Mouse (Mus musculus): Measurements from ENCODE around the gene Tmem41a. TPM values are rescaled to one million over a fixed set of nuclear protein-coding genes. Genes with fewer than 3 reads are reported as not detected.
"Not testable (repeated sequence)": the region's sequence is repeated elsewhere in the genome, so short reads cannot be mapped to it uniquely, and the experiment has no call there.

Tmem41a gene
- 26.8 and 27.9 TPM in 2 replicates for polyA plus RNA-seq (2014; fragmentation: Nextera tagmentation; extraction: Ambion mirVana)

DNA sequence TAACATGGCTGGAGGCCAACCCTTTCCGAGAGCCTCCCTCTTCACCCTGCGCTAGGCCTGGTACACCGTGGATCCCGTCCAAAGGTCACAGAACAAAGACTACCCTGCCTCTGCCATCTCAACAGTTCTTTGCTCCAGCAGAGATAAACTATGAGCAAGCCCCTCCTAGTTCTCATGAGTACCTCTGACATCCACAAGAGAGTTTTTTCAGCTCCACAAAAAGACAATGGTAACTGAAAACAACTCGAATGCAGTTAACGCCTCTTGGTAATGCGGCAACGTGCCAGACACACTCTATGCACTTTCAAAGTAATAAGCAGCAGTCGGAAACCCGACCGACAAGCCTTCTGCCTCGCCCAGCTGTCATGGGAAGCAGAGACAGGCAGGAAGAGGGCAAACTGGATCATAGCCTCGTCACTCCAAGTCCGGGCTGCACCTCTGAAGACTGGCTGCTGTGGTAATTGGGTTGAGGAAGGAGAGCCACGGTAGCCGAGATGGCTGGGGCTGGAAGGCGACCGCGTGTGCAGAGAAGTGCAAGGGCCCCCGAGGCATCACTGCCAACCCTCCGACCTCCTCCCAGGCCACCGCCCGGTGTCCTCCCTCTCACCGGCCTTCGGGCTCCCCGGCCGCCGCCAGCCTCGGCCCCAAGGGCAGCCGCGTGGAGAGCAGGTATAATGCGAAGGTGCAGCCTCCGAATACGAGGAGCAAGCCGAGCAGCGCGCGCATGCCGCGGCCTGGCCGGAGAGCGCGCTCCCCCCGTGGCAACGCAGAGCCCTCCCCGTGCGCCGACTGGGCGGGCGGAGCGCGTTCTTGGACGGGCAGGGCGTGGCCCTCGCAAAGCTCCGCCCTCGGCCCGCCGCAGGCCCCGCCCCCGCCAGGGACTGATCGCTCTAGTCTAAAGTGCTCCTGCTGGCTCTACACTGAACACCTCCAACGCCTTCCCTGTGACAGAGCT, at the start of gene Tmem41a:
Tmem41a (minus strand) TSS at position 792 of the 955 bp plus-strand sequence.
- Histone ChIP-seq H3K36me3 (ENCODE audit: control insufficient read depth, insufficient read depth, low read length) (no peaks in the 10 kb centered on the region), H3K27me3 (ENCODE audit: control insufficient read depth, insufficient read depth, low read length) (no peaks in the 10 kb centered on the region; the same call in 1 of the 2 replicates), H3K4me1 (ENCODE audit: control insufficient read depth, insufficient read depth, low read length) (peaks cover 6% of the 10 kb centered on the region; the same call in 1 of the 2 replicates), H3K9me3 (ENCODE audit: control insufficient read depth, low read length) (no peaks in the 10 kb centered on the region), H3K27ac (ENCODE audit: low read depth, low read length) (no peak within 1 kb of the TSS), H3K9ac (ENCODE audit: low read depth, low read length) (peak within 1 kb of the TSS; percentile 78), H3K4me3 (ENCODE audit: low read length) (peak within 1 kb of the TSS; percentile 73), H3K4me2 (replicated peaks; ENCODE audit: low read depth, low read length) (peak within 1 kb of the TSS; percentile 87)
- WGBS, result 2% methylated on average over 57 of the region's 63 CpGs
- ATAC-seq (ENCODE audit: low FRiP score, low TSS enrichment), result peak; percentile 98

GRCm38 (mm10) chr16:21996402-21996801, 49.0 kb upstream of the Tmem41a start:
- H3K4me2 ChIP-seq (replicated peaks; ENCODE audit: low read depth, low read length), result no peak overlapping the region
- 26% methylated on average over 4 of the region's 4 CpGs for whole genome bisulfite sequencing

DNA sequence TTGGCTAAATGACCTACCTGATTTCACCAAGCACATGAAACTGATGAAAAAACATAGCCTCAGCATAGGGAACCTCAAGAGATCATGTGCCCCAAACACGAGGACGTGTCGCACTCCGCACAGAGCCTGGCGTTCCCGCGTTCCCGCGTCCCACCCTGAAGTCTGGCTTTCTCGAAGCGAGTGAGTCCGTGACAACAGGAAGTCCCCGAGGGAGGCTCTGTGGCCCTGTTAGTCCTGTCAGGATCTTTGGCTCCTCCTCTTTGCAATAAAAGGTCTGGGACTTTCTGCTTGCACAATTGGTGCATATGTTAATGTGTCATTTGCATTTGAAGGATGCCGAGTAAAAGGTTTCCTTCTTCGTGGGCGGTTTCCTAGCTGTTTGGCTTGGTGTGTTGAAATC, 48.0 kb upstream of the Tmem41a start, which contains the start of gene Liph:
Liph (minus strand) TSS at position 360 of the 400 bp plus-strand sequence.
- 6% methylated on average over 16 of the region's 16 CpGs for WGBS
- H3K9ac ChIP-seq (ENCODE audit: low read depth, low read length), result no peak within 1 kb of the TSS
- H3K4me3 ChIP-seq (ENCODE audit: low read length), result 0 out of 2 replicates have a peak within 1 kb of the TSS, but pooled peaks have one; percentile 17

More at GRCm38 (mm10) chr16:21996402-21996801, 49.0 kb upstream of the Tmem41a start:
- Histone ChIP-seq H3K9me3 (ENCODE audit: control insufficient read depth, low read length) (no peaks in the 10 kb centered on the region), H3K36me3 (ENCODE audit: control insufficient read depth, insufficient read depth, low read length) (no peaks in the 10 kb centered on the region), H3K27me3 (ENCODE audit: control insufficient read depth, insufficient read depth, low read length) (no peaks in the 10 kb centered on the region), H3K4me3 (ENCODE audit: low read length) (no peak overlapping the region), H3K4me1 (ENCODE audit: control insufficient read depth, insufficient read depth, low read length) (no peaks in the 10 kb centered on the region), H3K9ac (ENCODE audit: low read depth, low read length) (no peak overlapping the region), H3K27ac (ENCODE audit: low read depth, low read length) (no peak overlapping the region)
- no peak for ATAC-seq (ENCODE audit: low FRiP score, low TSS enrichment)

GRCm38 (mm10) chr16:21991774-21992173, 44.4 kb upstream of the Tmem41a start:
- no peaks in the 10 kb centered on the region for H3K9me3 ChIP-seq (ENCODE audit: control insufficient read depth, low read length)
- H3K4me1 ChIP-seq (ENCODE audit: control insufficient read depth, insufficient read depth, low read length), result no peaks in the 10 kb centered on the region
- H3K27me3 ChIP-seq (ENCODE audit: control insufficient read depth, insufficient read depth, low read length), result no peaks in the 10 kb centered on the region
- no peak for ATAC-seq (ENCODE audit: low FRiP score, low TSS enrichment)
- H3K36me3 ChIP-seq (ENCODE audit: control insufficient read depth, insufficient read depth, low read length), result no peaks in the 10 kb centered on the region
- no peak overlapping the region for H3K27ac ChIP-seq (ENCODE audit: low read depth, low read length)
- H3K4me3 ChIP-seq (ENCODE audit: low read length), result no peak overlapping the region
- H3K9ac ChIP-seq (ENCODE audit: low read depth, low read length), result no peak overlapping the region
- 81% methylated on average over 2 of the region's 2 CpGs for WGBS
- H3K4me2 ChIP-seq (replicated peaks; ENCODE audit: low read depth, low read length), result no peak overlapping the region

More for the DNA sequence above, 48.0 kb upstream of the Tmem41a start, which contains the start of gene Liph:
- Histone ChIP-seq H3K4me1 (ENCODE audit: control insufficient read depth, insufficient read depth, low read length) (no peaks in the 10 kb centered on the region), H3K9me3 (ENCODE audit: control insufficient read depth, low read length) (no peaks in the 10 kb centered on the region), H3K27ac (ENCODE audit: low read depth, low read length) (no peak within 1 kb of the TSS), H3K36me3 (ENCODE audit: control insufficient read depth, insufficient read depth, low read length) (no peaks in the 10 kb centered on the region), H3K27me3 (ENCODE audit: control insufficient read depth, insufficient read depth, low read length) (no peaks in the 10 kb centered on the region), H3K4me2 (replicated peaks; ENCODE audit: low read depth, low read length) (peak within 1 kb of the TSS; percentile 34)
- ATAC-seq (ENCODE audit: low FRiP score, low TSS enrichment), result no peak

DNA sequence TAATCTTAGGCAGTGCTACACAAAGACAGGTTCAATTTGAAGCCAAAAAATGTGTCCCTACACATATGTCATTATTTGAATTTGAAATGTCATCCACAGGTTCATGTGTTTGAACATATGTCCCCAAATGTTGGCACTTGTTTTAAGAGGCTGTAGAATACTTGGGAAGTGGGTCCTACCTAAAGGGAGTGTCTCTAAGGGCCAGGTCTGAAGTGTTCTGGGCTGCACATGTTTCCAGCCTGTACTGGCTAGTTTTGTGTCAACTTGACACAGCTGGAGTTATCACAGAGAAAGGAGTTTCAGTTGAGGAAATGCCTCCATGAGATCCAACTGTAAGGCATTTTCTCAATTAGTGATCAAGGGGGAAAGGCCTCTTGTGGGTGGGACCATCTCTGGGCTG, 43.5 kb upstream of the Tmem41a start:
- H3K9me3 ChIP-seq (ENCODE audit: control insufficient read depth, low read length); H3K27me3 ChIP-seq (ENCODE audit: control insufficient read depth, insufficient read depth, low read length); H3K9ac ChIP-seq (ENCODE audit: low read depth, low read length); H3K4me1 ChIP-seq (ENCODE audit: control insufficient read depth, insufficient read depth, low read length); H3K36me3 ChIP-seq (ENCODE audit: control insufficient read depth, insufficient read depth, low read length); ATAC-seq (ENCODE audit: low FRiP score, low TSS enrichment); H3K27ac ChIP-seq (ENCODE audit: low read depth, low read length); H3K4me3 ChIP-seq (ENCODE audit: low read length); H3K4me2 ChIP-seq (replicated peaks; ENCODE audit: low read depth, low read length): not testable (repeated sequence)

DNA sequence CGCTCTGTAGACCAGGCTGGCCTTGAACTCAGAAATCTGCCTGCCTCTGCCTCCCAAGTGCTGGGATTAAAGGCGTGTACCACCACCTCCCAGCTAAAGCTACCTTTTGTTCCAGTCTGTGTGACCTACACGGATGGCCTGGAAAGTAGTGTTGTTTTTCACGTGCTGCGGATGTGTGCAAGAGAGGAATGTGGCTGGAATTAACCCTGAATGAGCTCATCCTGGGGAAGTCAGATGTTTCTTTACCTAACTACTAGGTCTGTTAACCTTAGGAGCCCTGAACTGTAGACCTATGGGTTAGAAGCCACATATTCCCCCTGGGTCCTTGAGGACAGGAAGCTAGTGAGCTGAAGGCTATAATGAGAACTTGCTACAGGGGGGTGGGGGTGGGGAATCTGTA, 40.6 kb upstream of the Tmem41a start:
- H3K36me3 ChIP-seq (ENCODE audit: control insufficient read depth, insufficient read depth, low read length), result no peaks in the 10 kb centered on the region
- H3K4me3 ChIP-seq (ENCODE audit: low read length), result no peak overlapping the region
- no peaks in the 10 kb centered on the region for H3K27me3 ChIP-seq (ENCODE audit: control insufficient read depth, insufficient read depth, low read length)
- no peak overlapping the region for H3K4me2 ChIP-seq (replicated peaks; ENCODE audit: low read depth, low read length)
- 49% methylated on average over 5 of the region's 5 CpGs for WGBS
- no peak overlapping the region for H3K9ac ChIP-seq (ENCODE audit: low read depth, low read length)
- H3K27ac ChIP-seq (ENCODE audit: low read depth, low read length), result no peak overlapping the region
- no peaks in the 10 kb centered on the region for H3K9me3 ChIP-seq (ENCODE audit: control insufficient read depth, low read length)
- no peak for ATAC-seq (ENCODE audit: low FRiP score, low TSS enrichment)
- no peaks in the 10 kb centered on the region for H3K4me1 ChIP-seq (ENCODE audit: control insufficient read depth, insufficient read depth, low read length)

DNA sequence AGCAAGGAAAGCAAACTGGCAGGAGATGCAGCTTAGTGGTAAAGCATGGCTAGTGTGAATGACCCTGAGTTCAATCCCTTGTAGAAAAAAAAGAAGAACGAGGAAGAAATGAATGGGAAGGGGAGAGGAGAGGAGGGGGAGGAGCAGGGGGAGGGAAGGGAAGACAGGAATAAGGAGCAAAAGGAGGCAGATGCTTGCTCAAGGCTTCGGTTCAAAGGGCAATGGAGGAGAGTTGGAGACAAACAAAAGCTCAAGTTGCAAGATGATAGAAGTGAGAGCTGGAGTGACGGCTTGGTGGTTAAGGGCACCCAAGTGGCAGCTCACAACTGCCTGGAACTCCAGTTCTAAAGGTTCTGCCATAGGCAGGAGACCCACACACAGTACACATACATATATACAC, 38.8 kb upstream of the Tmem41a start:
- no peak overlapping the region for H3K9ac ChIP-seq (ENCODE audit: low read depth, low read length)
- no peaks in the 10 kb centered on the region for H3K9me3 ChIP-seq (ENCODE audit: control insufficient read depth, low read length)
- no peak for ATAC-seq (ENCODE audit: low FRiP score, low TSS enrichment)
- WGBS, result 11% methylated on average over 3 of the region's 3 CpGs
- H3K4me3 ChIP-seq (ENCODE audit: low read length), result no peak overlapping the region
- H3K27ac ChIP-seq (ENCODE audit: low read depth, low read length), result no peak overlapping the region
- no peaks in the 10 kb centered on the region for H3K4me1 ChIP-seq (ENCODE audit: control insufficient read depth, insufficient read depth, low read length)
- H3K4me2 ChIP-seq (replicated peaks; ENCODE audit: low read depth, low read length), result no peak overlapping the region
- no peaks in the 10 kb centered on the region for H3K27me3 ChIP-seq (ENCODE audit: control insufficient read depth, insufficient read depth, low read length)
- no peaks in the 10 kb centered on the region for H3K36me3 ChIP-seq (ENCODE audit: control insufficient read depth, insufficient read depth, low read length)

DNA sequence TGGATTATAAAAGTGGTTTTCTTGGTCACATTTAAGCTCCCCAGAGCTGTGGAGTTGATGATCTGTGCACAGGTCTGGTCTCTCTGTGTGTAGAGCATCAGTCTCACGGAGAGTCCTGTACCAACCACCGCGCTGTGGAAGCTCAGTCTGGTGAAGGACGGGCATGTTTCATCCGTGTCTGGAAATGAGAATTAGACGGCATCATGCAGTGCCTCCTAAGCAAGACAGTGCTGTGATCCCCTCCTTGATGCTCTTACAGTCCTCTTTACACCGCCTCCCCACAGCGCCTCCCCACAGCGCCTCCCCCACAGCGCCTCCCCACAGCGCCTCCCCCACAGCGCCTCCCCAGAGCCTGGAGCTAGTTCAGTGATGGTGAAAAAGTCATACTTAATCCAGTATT, 36.7 kb upstream of the Tmem41a start:
- Histone ChIP-seq H3K9me3 (ENCODE audit: control insufficient read depth, low read length) (no peaks in the 10 kb centered on the region), H3K4me1 (ENCODE audit: control insufficient read depth, insufficient read depth, low read length) (no peaks in the 10 kb centered on the region), H3K9ac (ENCODE audit: low read depth, low read length) (no peak overlapping the region)

DNA sequence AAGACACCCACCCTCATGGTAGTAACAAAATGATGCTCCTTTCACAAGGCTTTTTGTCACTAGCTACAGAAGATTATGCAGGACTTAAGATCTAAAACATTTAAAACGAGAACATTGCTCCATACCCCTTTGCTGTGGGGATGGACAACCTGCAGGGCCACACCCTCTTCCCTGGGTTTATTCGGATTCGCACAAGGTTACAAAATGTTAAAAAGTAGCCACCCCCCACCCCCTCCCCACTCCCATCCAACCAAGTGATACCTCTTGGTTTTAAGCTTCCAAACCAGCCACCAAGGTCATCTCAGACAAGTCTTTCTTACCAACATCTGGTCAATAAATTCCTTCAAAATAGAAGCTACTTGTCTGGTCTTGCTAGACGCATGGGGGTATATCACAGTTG, 36.2 kb upstream of the Tmem41a start:
- no peaks in the 10 kb centered on the region for H3K27me3 ChIP-seq (ENCODE audit: control insufficient read depth, insufficient read depth, low read length)
- WGBS, result 96% methylated on average over 4 of the region's 4 CpGs
- H3K36me3 ChIP-seq (ENCODE audit: control insufficient read depth, insufficient read depth, low read length), result no peaks in the 10 kb centered on the region
- H3K9me3 ChIP-seq (ENCODE audit: control insufficient read depth, low read length), result no peaks in the 10 kb centered on the region
- H3K27ac ChIP-seq (ENCODE audit: low read depth, low read length), result no peak overlapping the region
- H3K4me2 ChIP-seq (replicated peaks; ENCODE audit: low read depth, low read length), result no peak overlapping the region
- no peak overlapping the region for H3K9ac ChIP-seq (ENCODE audit: low read depth, low read length)
- H3K4me1 ChIP-seq (ENCODE audit: control insufficient read depth, insufficient read depth, low read length), result no peaks in the 10 kb centered on the region
- ATAC-seq (ENCODE audit: low FRiP score, low TSS enrichment), result no peak
- no peak overlapping the region for H3K4me3 ChIP-seq (ENCODE audit: low read length)

More for the DNA sequence above, 36.7 kb upstream of the Tmem41a start:
- Histone ChIP-seq H3K36me3 (ENCODE audit: control insufficient read depth, insufficient read depth, low read length) (no peaks in the 10 kb centered on the region), H3K4me3 (ENCODE audit: low read length) (no peak overlapping the region), H3K27me3 (ENCODE audit: control insufficient read depth, insufficient read depth, low read length) (no peaks in the 10 kb centered on the region), H3K27ac (ENCODE audit: low read depth, low read length) (no peak overlapping the region), H3K4me2 (replicated peaks; ENCODE audit: low read depth, low read length) (no peak overlapping the region)
- ATAC-seq (ENCODE audit: low FRiP score, low TSS enrichment), result no peak
- 82% methylated on average over 12 of the region's 12 CpGs for WGBS
